8 mouse cellular contexts compared by ENCODE assay signal in the genomic region with DNA sequence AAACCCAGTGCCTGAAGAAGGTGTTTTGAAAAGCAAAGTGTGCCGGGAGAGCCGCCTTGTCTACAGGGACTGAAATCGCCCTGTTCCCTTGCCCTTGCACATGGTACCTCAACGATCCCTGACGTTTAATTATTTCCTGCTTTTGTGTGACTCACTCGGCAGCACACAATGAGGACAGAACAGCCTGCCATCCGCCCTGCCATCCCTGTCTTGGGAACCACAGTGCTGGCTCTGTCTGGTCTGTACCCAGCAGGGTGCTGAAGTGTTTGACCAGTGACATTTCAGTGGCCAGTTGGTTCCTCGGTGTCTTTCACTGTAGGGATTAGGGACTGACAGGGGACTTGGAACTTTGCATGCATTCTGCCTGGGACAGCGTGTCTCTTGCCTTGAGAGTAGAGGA.
A peak's percentile ranks its signal among the peaks of the same experiment; 100 is the strongest.
DNase-seq lines count a peak whose midpoint lies in the region; ATAC-seq and TF ChIP-seq lines count a peak whose summit lies in the region.

No protein-coding gene starts in this region.

- peak overlapping the region; percentile 48 for H3K27ac ChIP-seq in kidney, adult 2 months (ENCODE audit: insufficient read depth, low read depth, low read length)
- H3K27ac ChIP-seq in midbrain, postnatal 0 days (ENCODE audit: low read depth, low read length), result no peak overlapping the region
- H3K27ac ChIP-seq in liver, postnatal 0 days (ENCODE audit: low read depth), result no peak overlapping the region

- H3K36me3 ChIP-seq in kidney, adult 2 months (ENCODE audit: control insufficient read depth, insufficient read depth, low read length), result no peaks in the 10 kb centered on the region
- no peaks in the 10 kb centered on the region for H3K36me3 ChIP-seq in midbrain, postnatal 0 days (ENCODE audit: insufficient read depth, low read length)
- no peaks in the 10 kb centered on the region for H3K36me3 ChIP-seq in liver, postnatal 0 days (replicated peaks; ENCODE audit: insufficient read depth, low read length)

- TF ChIP-seq CTCF in kidney, adult 2 months (conservative IDR thresholded peaks at IDR 0.05; ENCODE audit: insufficient read depth, insufficient read length, low read depth, low read length), result no peak
- no peak for TF ChIP-seq CTCF in midbrain, postnatal 0 days (IDR thresholded peaks at IDR 0.05)
- no peak for TF ChIP-seq CTCF in liver, postnatal 0 days (IDR thresholded peaks at IDR 0.05; ENCODE audit: low read depth)

- H3K4me2 ChIP-seq in midbrain, postnatal 0 days (ENCODE audit: low read depth, low read length, poor library complexity, severe bottlenecking), result no peak overlapping the region
- H3K4me2 ChIP-seq in liver, postnatal 0 days (ENCODE audit: low read depth, low read length), result no peak overlapping the region

- ATAC-seq in midbrain, postnatal 0 days (ENCODE audit: low FRiP score), result no peak
- no peak for ATAC-seq in liver, postnatal 0 days

- TF ChIP-seq POLR2A in kidney, adult 2 months (IDR thresholded peaks at IDR 0.05; ENCODE audit: low read depth, low read length), result no peak

- no peak for TF ChIP-seq EP300 in liver, postnatal 0 days (IDR thresholded peaks at IDR 0.05; ENCODE audit: low read depth)

- no peaks in the 10 kb centered on the region for H3K9me3 ChIP-seq in midbrain, postnatal 0 days (ENCODE audit: low read length)
- no peaks in the 10 kb centered on the region for H3K9me3 ChIP-seq in liver, postnatal 0 days (ENCODE audit: low read length)

- H3K4me3 ChIP-seq in kidney, adult 2 months (ENCODE audit: insufficient read depth, low read depth, low read length), result no peak overlapping the region
- no peak overlapping the region for H3K4me3 ChIP-seq in midbrain, postnatal 0 days (ENCODE audit: low read depth, low read length)
- H3K4me3 ChIP-seq in liver, postnatal 0 days (ENCODE audit: low read depth, low read length), result no peak overlapping the region

- DNase-seq in adrenal gland, postnatal 10 days, result peak; percentile 36
- DNase-seq in adrenal gland, postnatal 4 days (ENCODE audit: low spot score in 2 of 2), result no peak
- DNase-seq in kidney, adult 2 months, result peak; percentile 47
- DNase-seq in kidney, adult 11 months, result no peak
- peak; percentile 77 to 83 for DNase-seq in cerebellum, postnatal 36 days
- peak; percentile 49 for DNase-seq in midbrain, postnatal 0 days (ENCODE audit: low spot score)
- DNase-seq in left cerebral cortex, adult 18-20 months (ENCODE audit: low spot score in 2 of 2), result no peak
- no peak for DNase-seq in liver, postnatal 0 days

- no peak overlapping the region for H3K9ac ChIP-seq in midbrain, postnatal 0 days (replicated peaks; ENCODE audit: low read length, poor library complexity, severe bottlenecking)
- H3K9ac ChIP-seq in liver, postnatal 0 days (replicated peaks), result no peak overlapping the region

- peaks cover 45% of the 10 kb centered on the region for H3K4me1 ChIP-seq in kidney, adult 2 months (ENCODE audit: control insufficient read depth, insufficient read depth, low read length)
- no peaks in the 10 kb centered on the region for H3K4me1 ChIP-seq in midbrain, postnatal 0 days (ENCODE audit: insufficient read depth, low read length)
- H3K4me1 ChIP-seq in liver, postnatal 0 days (ENCODE audit: insufficient read depth), result 0 out of 2 replicates have a peak, but pooled peaks cover 2% of the 10 kb centered on the region

- no peaks in the 10 kb centered on the region for H3K27me3 ChIP-seq in kidney, adult 2 months (replicated peaks; ENCODE audit: control insufficient read depth, insufficient read depth, low read length)
- H3K27me3 ChIP-seq in midbrain, postnatal 0 days (ENCODE audit: insufficient read depth, low read length), result no peaks in the 10 kb centered on the region
- H3K27me3 ChIP-seq in liver, postnatal 0 days (ENCODE audit: insufficient read depth, low read length), result 0 out of 2 replicates have a peak, but pooled peaks cover 9% of the 10 kb centered on the region

- 30% methylated on average over 9 of the region's 9 CpGs for WGBS in kidney, adult 2 months
- 20% methylated on average over 9 of the region's 9 CpGs for WGBS in midbrain, postnatal 0 days
- WGBS in liver, postnatal 0 days (ENCODE audit: insufficient replicate concordance), result 59% methylated on average over 9 of the region's 9 CpGs

Comparison
In these comparisons a context has a peak if more than half of its experiments do, and no peak if none do; other contexts are left out.
1. DNase-seq: peak in adrenal gland, postnatal 10 days (single experiment), kidney, adult 2 months (single experiment), cerebellum, postnatal 36 days (2 of 2) and midbrain, postnatal 0 days (single experiment); none in adrenal gland, postnatal 4 days (0 of 2), kidney, adult 11 months (single experiment), left cerebral cortex, adult 18-20 months (0 of 2) and liver, postnatal 0 days (single experiment).